Mouse (Mus musculus) frontal cortex, adult (tissue): Measurements from ENCODE around the gene Slc38a8.

Experiments used
- ATAC-seq: cut with Nextera tagmentation; 2 replicates; pipeline ENCODE4 v1.9.2; 2017; ENCODE audit warnings: mild to moderate bottlenecking, moderate library complexity, mixed read lengths; ENCODE audit not compliant: low TSS enrichment

Gene Slc38a8

DNA sequence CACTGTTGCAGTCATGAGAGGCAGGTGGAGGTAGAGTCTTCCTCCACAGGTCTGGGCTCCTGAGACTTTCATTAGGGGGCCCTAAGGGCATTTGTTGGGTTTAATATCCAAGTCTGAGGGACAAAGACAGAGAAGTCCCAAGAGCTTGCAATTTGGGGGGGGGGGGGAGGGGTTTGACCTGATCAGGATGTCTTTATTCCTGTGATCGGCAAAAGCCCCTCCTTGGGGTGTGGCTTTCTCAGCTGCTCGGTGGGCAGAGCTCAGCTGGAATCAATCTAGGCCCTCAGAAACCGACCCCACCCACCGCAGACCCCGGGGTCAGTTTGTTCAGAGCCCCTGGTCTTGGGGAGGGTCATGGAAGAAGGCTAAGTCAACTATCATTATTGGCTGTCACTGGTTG, at the start of gene Slc38a8:
TSS of gene Slc38a8 (minus strand) at position 101 of the 400 bp plus-strand sequence.
- ATAC-seq, result no peak

DNA sequence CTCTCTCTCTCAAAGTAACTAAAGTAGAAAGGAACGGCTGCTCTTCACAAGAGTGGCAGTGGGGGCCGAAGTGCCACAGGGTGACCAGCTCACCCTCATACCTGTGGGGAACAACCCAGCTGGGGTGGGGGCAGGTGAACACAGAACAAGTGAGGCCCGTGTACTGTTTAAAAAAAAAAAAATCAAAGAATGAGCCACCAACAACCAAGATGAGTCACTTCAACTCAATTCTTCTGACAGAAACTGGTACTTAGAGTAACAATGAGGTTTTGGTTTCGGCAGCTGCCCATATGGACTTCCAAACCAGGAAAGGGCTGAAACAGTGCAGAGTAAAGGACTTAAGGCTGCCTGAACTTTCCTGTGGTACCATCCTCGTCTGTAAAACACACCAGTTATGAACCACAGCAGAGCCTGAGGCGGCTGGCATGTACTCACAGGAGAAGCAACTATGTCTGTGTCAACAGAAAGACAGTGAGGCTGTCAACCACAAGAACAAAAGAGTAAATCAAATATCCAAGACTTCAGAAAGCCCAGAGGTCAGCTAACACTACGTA, 47.1 kb upstream of the Slc38a8 start:
- no peak for ATAC-seq

- ATAC-seq, result no peak
Measured at GRCm38 (mm10) chr8:119547019-119547691, 45.7 kb upstream of the Slc38a8 start.

DNA sequence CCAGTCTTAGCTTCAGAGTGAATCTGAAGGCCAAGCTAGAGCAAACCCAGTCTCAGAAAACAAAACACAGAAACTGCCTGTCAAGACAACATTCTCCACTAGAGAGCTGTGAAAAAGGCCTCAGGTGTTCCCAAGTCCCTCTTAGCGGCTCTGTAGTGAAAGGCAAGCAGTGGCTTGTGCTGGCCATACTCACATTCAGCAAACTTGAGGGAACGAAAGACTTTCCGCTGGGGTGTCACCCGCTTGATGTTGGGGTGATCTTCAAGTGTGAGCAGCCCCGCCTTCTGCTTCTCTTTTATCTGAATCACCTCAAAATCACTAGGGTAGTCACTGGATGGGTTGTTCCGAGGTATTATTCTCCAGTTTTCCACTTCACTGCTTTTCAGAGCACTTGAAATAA, 44.3 kb upstream of the Slc38a8 start:
- no peak for ATAC-seq

- ATAC-seq, result no peak
Measured at GRCm38 (mm10) chr8:119545180-119545579, 43.7 kb upstream of the Slc38a8 start.

DNA sequence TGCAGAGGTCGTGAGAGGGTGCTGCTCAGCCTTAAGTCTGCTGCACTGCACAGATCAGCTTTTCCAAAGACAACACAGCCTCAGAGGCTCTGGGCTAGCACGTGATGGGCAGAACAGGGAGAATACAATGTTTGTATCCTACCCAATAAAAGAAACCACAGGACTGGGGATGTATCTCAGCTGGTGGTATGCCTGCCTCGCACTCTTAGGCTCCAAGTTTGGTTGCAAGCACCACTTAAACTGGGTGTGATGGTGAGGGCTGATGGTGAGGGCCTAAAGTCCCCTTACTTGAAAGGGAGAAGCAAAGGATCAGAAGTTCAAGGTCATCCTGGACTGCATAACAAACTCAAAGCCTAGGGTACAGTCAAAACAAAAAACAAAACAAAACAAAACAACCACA, 43.1 kb upstream of the Slc38a8 start:
- no peak for ATAC-seq

GRCm38 (mm10) chr8:119531973-119532372, 30.5 kb upstream of the Slc38a8 start:
- ATAC-seq, result peak; percentile 98

DNA sequence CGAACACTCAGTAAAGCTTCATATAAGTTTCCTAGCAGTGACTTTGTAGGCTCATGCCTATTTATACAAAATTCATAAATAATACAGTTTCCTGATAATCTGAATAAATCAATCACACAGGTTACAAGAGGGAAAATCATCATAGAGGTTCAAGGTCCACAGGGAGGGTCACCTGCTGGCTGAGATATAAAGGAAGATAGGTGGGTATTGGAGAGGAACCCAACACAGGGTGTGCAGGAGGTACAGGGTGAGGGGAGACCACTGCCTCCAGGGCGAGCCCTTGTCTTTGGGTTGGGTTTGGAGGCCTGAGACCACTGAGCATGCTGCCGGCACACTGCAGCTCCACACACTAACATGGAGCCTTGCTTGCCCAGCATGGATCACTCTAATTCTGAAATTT, 29.9 kb upstream of the Slc38a8 start:
- ATAC-seq, result no peak

DNA sequence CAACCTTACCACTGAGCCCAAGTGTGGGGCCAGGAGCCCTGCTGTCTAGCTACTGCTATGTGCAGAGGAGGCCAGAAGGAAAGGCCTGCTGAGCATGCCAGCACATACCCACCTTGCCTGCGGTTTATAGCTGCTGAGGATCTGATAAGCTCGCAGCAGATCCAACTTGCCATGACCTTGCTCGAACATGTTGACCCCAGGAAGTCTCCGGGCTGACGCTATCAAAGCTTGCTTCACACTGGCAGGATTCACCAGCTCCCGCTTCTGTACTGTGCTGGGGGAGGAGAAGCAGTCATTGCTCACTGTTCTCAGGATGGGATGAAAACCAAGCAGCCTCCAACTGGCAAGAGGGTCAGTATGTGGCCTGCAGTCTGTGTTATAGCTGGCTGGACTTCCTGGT, 29.4 kb upstream of the Slc38a8 start:
- no peak for ATAC-seq

DNA sequence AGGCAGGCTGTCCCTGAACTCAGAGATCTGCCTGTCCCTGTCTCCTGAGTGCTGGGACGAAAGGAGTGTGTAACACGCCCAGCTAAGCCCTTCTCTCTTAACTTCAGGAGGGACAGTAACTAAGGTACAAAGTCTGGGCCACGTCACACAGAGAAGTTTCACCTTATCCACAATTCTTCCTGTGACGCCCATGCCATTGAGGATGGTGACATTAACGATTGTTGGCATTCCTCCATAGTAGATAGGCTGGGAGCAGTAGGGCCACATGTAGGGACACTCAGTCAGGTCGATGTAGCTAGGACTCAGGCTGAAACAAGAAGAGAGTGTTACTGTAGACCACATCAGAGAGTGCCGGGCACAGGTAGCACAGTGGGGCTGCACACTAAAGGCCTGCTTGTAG, 27.3 kb upstream of the Slc38a8 start:
- ATAC-seq, result no peak

DNA sequence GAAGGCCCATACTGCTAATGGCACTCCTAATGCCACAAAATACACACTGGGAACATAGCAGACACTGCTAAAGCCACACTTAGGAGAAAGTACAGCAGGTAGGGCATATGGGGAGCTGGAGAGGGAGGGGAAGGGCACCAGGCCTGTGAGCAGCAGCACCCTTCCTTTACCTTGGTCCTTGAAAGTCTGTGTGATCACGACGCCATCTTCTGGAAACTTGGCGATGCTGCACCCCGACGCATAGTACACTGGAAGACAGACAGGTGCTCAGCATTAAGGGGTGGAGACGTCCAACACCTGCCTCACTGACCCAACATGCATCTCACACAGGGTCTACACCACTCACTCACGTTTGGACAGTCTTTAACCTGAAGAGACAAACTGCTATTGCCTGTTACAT, 18.6 kb upstream of the Slc38a8 start:
- no peak for ATAC-seq

- no peak for ATAC-seq
Measured at GRCm38 (mm10) chr8:119516674-119517073, 15.2 kb upstream of the Slc38a8 start.

GRCm38 (mm10) chr8:119515767-119516166, 14.3 kb upstream of the Slc38a8 start:
- ATAC-seq, result no peak

DNA sequence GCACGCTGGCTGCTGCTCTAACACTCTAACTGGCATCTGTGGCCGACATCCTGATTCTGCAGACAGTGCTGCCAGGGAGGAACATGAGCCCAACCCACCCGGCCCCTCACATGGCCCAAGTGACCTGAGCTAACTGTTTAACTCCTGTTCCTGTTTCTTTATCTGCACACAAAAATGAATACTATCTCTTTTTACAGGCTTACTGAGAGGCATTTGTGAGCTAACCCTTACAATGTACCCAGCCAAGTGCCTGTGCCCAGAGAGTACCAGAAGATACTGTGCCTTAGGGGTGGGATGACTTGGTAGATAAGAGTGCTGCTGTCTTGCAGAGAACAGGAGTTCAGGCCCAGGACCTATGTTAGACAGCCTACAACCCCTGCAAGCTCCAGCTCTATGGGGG, 13.4 kb upstream of the Slc38a8 start:
- no peak for ATAC-seq

GRCm38 (mm10) chr8:119513405-119513804, 11.9 kb upstream of the Slc38a8 start:
- ATAC-seq, result no peak

GRCm38 (mm10) chr8:119511722-119512121, 10.2 kb upstream of the Slc38a8 start:
- ATAC-seq, result peak; percentile 16; the same call in 1 of the 2 replicates

DNA sequence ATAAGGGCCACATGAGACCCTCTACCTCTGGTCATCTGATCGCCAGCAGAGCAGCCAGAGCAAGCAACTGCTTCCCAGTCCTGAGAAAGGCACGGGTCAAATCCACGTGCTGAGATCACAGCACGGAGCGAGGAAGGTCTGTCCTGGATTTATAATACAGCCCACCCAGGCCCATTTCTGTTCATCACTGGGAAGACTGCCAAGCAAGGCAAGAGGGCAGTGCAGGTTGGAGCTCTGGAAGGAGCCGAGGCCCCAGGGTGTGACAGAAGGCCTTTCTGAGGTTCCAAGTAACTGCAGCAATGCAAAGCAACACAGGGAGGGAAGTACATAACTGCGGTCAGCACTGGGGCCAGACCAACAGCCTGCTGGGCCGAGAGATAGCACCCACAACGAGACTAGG, 9.0 kb upstream of the Slc38a8 start:
- no peak for ATAC-seq

- no peak for ATAC-seq
Measured at GRCm38 (mm10) chr8:119506106-119506505, 4.6 kb upstream of the Slc38a8 start.

GRCm38 (mm10) chr8:119505488-119505887, 4.0 kb upstream of the Slc38a8 start:
- no peak for ATAC-seq

GRCm38 (mm10) chr8:119503191-119503767, 1.8 kb upstream of the Slc38a8 start:
- ATAC-seq, result no peak

GRCm38 (mm10) chr8:119502111-119502510, 613 bp upstream of the Slc38a8 start:
- no peak for ATAC-seq

DNA sequence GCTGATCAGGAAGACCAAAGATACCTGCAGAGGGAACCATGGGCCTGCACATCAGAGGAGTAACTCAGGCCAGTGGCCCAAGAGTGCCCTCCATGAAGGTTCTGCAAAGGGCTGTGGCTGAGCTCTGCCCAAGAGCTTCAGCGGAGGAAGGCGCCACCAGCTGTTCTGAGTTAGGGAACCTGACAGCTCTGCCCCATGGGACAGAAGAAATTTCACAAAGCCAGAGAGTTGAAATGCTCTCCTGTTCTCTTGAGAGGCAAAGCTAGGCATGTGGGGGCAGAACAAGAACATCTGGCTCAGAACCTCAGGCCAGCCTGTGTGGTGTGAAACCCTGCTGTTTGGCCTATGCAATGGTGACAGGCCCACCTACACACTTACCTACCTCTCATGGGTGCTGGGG, 1.7 kb downstream of the Slc38a8 start:
- no peak for ATAC-seq

DNA sequence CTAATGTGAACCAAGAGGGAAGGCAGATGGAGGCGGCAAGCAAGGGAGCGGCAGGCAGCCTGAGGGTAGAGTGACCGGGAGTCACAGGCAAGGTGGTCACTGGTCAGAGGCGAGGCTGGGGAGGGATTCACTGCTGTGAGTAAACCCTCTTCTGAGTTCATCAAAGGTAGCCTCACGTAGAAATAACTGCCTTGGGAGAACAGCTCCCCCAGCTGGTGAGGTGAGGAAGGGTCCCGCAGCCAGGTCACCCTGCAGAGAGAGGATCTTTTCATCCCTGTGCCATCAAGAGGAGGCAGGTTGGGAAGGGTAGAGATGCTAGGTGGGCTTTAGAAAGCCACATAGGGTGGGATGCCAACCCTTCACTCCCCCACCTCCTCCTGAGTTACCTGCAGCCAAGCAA, 4.7 kb downstream of the Slc38a8 start:
- peak; percentile 50; the same call in 1 of the 2 replicates for ATAC-seq

- no peak for ATAC-seq
Measured at GRCm38 (mm10) chr8:119487093-119487492, 14.4 kb downstream of the Slc38a8 start.
